Mouse (Mus musculus): ENCODE data around the gene Ehd3. TPM values are rescaled to one million over a fixed set of nuclear protein-coding genes. Genes with fewer than 3 reads are reported as not detected.

The Ehd3 gene
- polyA plus RNA-seq, 2 experiments from 2014 or later = 45.6 to 82.6 TPM

Other genes starting within 250 kb of the Ehd3 start
- under 1 TPM; 0.70 to 0.82 TPM for gene Galnt14, start 93.7 kb upstream of the Ehd3 start, polyA plus RNA-seq (2017; shearing (Covaris generic))
- 10 to 100 TPM; 27.8 to 48.7 TPM for gene Xdh, start 146.1 kb downstream of the Ehd3 start, polyA plus RNA-seq (2017; shearing (Covaris generic))
- not detected for gene Srd5a2, start 243.8 kb downstream of the Ehd3 start, polyA plus RNA-seq (2017; shearing (Covaris generic))